Mouse (Mus musculus) liver, embryonic 16.5 days (tissue): ENCODE results near the gene Pappa. TPM values are rescaled to one million over a fixed set of nuclear protein-coding genes. Genes with fewer than 3 reads are reported as not detected.
A peak's percentile ranks its signal among the peaks of the same experiment; 100 is the strongest.

ENCODE experiments used
- ATAC-seq: fragments of 200-750 bp; cut with Nextera tagmentation; 2 replicates; pipeline ENCODE4 v1.8.0; 2017; ENCODE audit warnings: low read depth, mild to moderate bottlenecking, moderate number of reproducible peaks, moderate library complexity
- H3K27ac ChIP-seq: fragments of 300-500 bp; sonication (generic); 2 replicates; pipeline ENCODE4 v1.5.1; 2014; ENCODE audit warnings: mild to moderate bottlenecking, low read length
- H3K27me3 ChIP-seq: fragments of 300-500 bp; sonication (generic); 2 replicates; pipeline ENCODE4 v1.6.1; 2014; ENCODE audit warnings: low read depth, low read length, mixed read lengths; ENCODE audit not compliant: control insufficient read depth, insufficient read depth
- H3K36me3 ChIP-seq: fragments of 300-500 bp; sonication (generic); 2 replicates; pipeline ENCODE4 v1.6.1; 2014; ENCODE audit warnings: mild to moderate bottlenecking; ENCODE audit not compliant: control insufficient read depth, insufficient read depth
- H3K4me1 ChIP-seq: fragments of 300-500 bp; sonication (generic); 2 replicates; pipeline ENCODE4 v1.6.1; 2014; ENCODE audit warnings: low read depth, low read length, mixed read lengths; ENCODE audit not compliant: control insufficient read depth
- H3K4me2 ChIP-seq: fragments of 300-500 bp; sonication (generic); 2 replicates; pipeline ENCODE4 v1.6.1; 2014; ENCODE audit warnings: low read depth, low read length, mixed read lengths
- H3K4me3 ChIP-seq: fragments of 300-500 bp; sonication (generic); 2 replicates; pipeline ENCODE4 v1.5.1; 2014; ENCODE audit warnings: low read depth, mild to moderate bottlenecking, low read length
- H3K9ac ChIP-seq: fragments of 300-500 bp; sonication (generic); 2 replicates; pipeline ENCODE4 v1.6.1; 2014; ENCODE audit warnings: low read depth, low read length
- H3K9me3 ChIP-seq: fragments of 300-500 bp; sonication (generic); replicated peaks from 2 replicates; pipeline ENCODE4 v1.6.1; 2016; ENCODE audit warnings: low read length; ENCODE audit not compliant: control insufficient read depth
- WGBS: fragments of 180-500 bp; shearing (Covaris S2); extraction: QIAGEN DNeasy Blood & Tissue Kit; methylation state at CpG from one replicate; pipeline ENCODE4 v1.1.7; 2014; ENCODE audit not compliant: insufficient replicate concordance; 5-methylcytosine and 5-hydroxymethylcytosine counted together
- polyA plus RNA-seq: library from polyadenylated mRNA; unstranded; fragments of >200 nt; fragmentation: Nextera tagmentation; extraction: Ambion mirVana; gene quantifications from 2 replicates; pipeline ENCODE4 v1.2.1, GENCODE M21; 2015

Gene Pappa
- polyA plus RNA-seq, 1 experiment from 2014 or later, result 0.05 TPM

DNA sequence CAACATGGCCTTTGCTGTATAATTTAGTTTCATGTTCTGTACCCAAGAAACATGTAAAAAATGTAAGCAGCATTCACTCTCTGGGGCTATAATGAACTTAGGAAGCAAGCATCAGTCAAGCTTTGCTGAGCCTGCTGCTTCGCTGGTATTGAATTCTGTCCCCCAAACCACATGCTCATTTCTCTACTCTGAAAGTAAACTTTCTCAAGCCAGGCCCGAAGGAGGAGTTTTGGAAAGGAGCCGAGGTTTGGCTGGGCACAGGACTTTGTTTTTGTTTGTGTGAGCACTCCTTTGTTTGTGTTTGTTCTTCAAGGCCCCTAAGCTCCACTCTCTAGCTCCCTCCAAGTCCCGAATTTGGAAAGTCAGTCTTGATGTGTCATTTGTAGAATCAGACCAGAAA lies 148.3 kb downstream of the Pappa start:
- no peak overlapping the region for H3K9ac ChIP-seq
- no peaks in the 10 kb centered on the region for H3K36me3 ChIP-seq
- 41% methylated on average over 4 of the region's 4 CpGs for WGBS
- no peaks in the 10 kb centered on the region for H3K27me3 ChIP-seq
- no peak overlapping the region for H3K27ac ChIP-seq
- no peaks in the 10 kb centered on the region for H3K4me1 ChIP-seq
- no peaks in the 10 kb centered on the region for H3K9me3 ChIP-seq
- H3K4me2 ChIP-seq, result no peak overlapping the region
- no peak for ATAC-seq
- no peak overlapping the region for H3K4me3 ChIP-seq

GRCm38 (mm10) chr4:65273299-65273851 lies 149.4 kb downstream of the Pappa start:
- WGBS, result 76% methylated on average over 1 of the region's 1 CpGs
- no peak for ATAC-seq
- H3K4me2 ChIP-seq, result no peak overlapping the region

GRCm38 (mm10) chr4:65278451-65279271 lies 154.7 kb downstream of the Pappa start:
- H3K27ac ChIP-seq, result no peak overlapping the region
- ATAC-seq, result no peak
- H3K4me1 ChIP-seq, result no peaks in the 10 kb centered on the region; the same call in 1 of the 2 replicates
- 73% methylated on average over 10 of the region's 10 CpGs for WGBS
- H3K36me3 ChIP-seq, result no peaks in the 10 kb centered on the region
- no peak overlapping the region for H3K4me2 ChIP-seq
- H3K4me3 ChIP-seq, result no peak overlapping the region
- H3K27me3 ChIP-seq, result no peaks in the 10 kb centered on the region
- no peak overlapping the region for H3K9ac ChIP-seq
- no peaks in the 10 kb centered on the region for H3K9me3 ChIP-seq

More at GRCm38 (mm10) chr4:65273299-65273851, 149.4 kb downstream of the Pappa start:
- Histone ChIP-seq H3K4me1 (no peaks in the 10 kb centered on the region), H3K9ac (no peak overlapping the region), H3K27me3 (no peaks in the 10 kb centered on the region), H3K9me3 (no peaks in the 10 kb centered on the region), H3K4me3 (no peak overlapping the region), H3K27ac (no peak overlapping the region), H3K36me3 (no peaks in the 10 kb centered on the region)

- Histone ChIP-seq H3K9me3 (no peaks in the 10 kb centered on the region), H3K27me3 (no peaks in the 10 kb centered on the region), H3K4me2 (no peak overlapping the region), H3K9ac (no peak overlapping the region), H3K36me3 (no peaks in the 10 kb centered on the region), H3K4me3 (no peak overlapping the region), H3K4me1 (no peaks in the 10 kb centered on the region; the same call in 1 of the 2 replicates), H3K27ac (no peak overlapping the region)
- 63% methylated on average over 4 of the region's 4 CpGs for WGBS
- ATAC-seq, result no peak
Observed at GRCm38 (mm10) chr4:65279272-65279653, 155.3 kb downstream of the Pappa start.

GRCm38 (mm10) chr4:65279979-65280677 lies 156.2 kb downstream of the Pappa start:
- ATAC-seq, result peak; percentile 75
- Histone ChIP-seq H3K27ac (no peak overlapping the region), H3K4me3 (no peak overlapping the region), H3K9me3 (no peaks in the 10 kb centered on the region), H3K9ac (no peak overlapping the region), H3K36me3 (no peaks in the 10 kb centered on the region), H3K4me2 (no peak overlapping the region), H3K27me3 (no peaks in the 10 kb centered on the region), H3K4me1 (no peaks in the 10 kb centered on the region; the same call in 1 of the 2 replicates)
- 14% methylated on average over 7 of the region's 7 CpGs for WGBS

GRCm38 (mm10) chr4:65280888-65281287 lies 156.9 kb downstream of the Pappa start:
- Histone ChIP-seq H3K9me3 (no peaks in the 10 kb centered on the region), H3K27ac (no peak overlapping the region), H3K27me3 (no peaks in the 10 kb centered on the region), H3K4me3 (no peak overlapping the region), H3K9ac (no peak overlapping the region), H3K4me1 (no peaks in the 10 kb centered on the region; the same call in 1 of the 2 replicates), H3K36me3 (no peaks in the 10 kb centered on the region), H3K4me2 (no peak overlapping the region)
- no peak for ATAC-seq

GRCm38 (mm10) chr4:65283611-65284010 lies 159.6 kb downstream of the Pappa start:
- peak; percentile 74 for ATAC-seq
- 26% methylated on average over 2 of the region's 2 CpGs for WGBS

GRCm38 (mm10) chr4:65285165-65285564 lies 161.2 kb downstream of the Pappa start:
- WGBS, result 12% methylated on average over 1 of the region's 1 CpGs
- no peak overlapping the region for H3K27ac ChIP-seq
- peak; percentile 50 for ATAC-seq

More at GRCm38 (mm10) chr4:65283611-65284010, 159.6 kb downstream of the Pappa start:
- H3K4me3 ChIP-seq, result no peak overlapping the region
- no peak overlapping the region for H3K27ac ChIP-seq
- no peaks in the 10 kb centered on the region for H3K9me3 ChIP-seq
- no peaks in the 10 kb centered on the region; the same call in 1 of the 2 replicates for H3K4me1 ChIP-seq
- H3K36me3 ChIP-seq, result no peaks in the 10 kb centered on the region
- H3K4me2 ChIP-seq, result no peak overlapping the region
- H3K27me3 ChIP-seq, result no peaks in the 10 kb centered on the region
- no peak overlapping the region for H3K9ac ChIP-seq

DNA sequence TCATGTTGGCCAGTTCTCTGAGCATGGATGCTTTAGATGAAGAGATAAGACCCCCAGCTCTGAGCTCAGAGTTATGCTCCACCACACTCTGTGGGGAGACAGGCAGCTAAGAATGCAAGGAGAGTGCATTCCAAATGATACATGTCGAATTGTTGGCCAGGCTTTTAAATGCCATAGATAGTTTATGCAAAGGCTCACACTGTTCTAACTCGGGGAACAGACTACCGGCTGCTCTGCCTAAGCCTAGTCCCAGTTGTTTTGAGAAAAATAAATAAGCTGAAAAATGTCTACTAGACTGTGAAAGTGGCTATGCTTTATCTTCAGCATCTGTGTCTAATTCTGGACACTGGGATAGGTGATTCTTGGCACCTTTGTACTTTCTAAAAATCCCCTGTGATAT lies 165.3 kb downstream of the Pappa start:
- no peaks in the 10 kb centered on the region for H3K27me3 ChIP-seq
- no peaks in the 10 kb centered on the region for H3K36me3 ChIP-seq
- no peak overlapping the region for H3K4me2 ChIP-seq
- no peak overlapping the region for H3K9ac ChIP-seq
- H3K4me3 ChIP-seq, result no peak overlapping the region
- no peaks in the 10 kb centered on the region for H3K4me1 ChIP-seq
- 52% methylated on average over 3 of the region's 3 CpGs for WGBS
- H3K27ac ChIP-seq, result no peak overlapping the region
- no peak for ATAC-seq
- no peaks in the 10 kb centered on the region for H3K9me3 ChIP-seq

More at GRCm38 (mm10) chr4:65285165-65285564, 161.2 kb downstream of the Pappa start:
- H3K4me1 ChIP-seq, result no peaks in the 10 kb centered on the region; the same call in 1 of the 2 replicates
- no peak overlapping the region for H3K4me3 ChIP-seq
- no peaks in the 10 kb centered on the region for H3K36me3 ChIP-seq
- H3K9me3 ChIP-seq, result no peaks in the 10 kb centered on the region
- H3K9ac ChIP-seq, result no peak overlapping the region
- H3K27me3 ChIP-seq, result no peaks in the 10 kb centered on the region
- H3K4me2 ChIP-seq, result no peak overlapping the region
